Mouse (Mus musculus) lung, embryonic 16.5 days (tissue): ENCODE data around the gene Tcerg1l. TPM values are rescaled to one million over a fixed set of nuclear protein-coding genes. Genes with fewer than 3 reads are reported as not detected.
A peak's percentile ranks its signal among the peaks of the same experiment; 100 is the strongest.

Experiments used
- ATAC-seq: fragments of 200-750 bp; cut with Nextera tagmentation; 2 replicates; pipeline ENCODE4 v1.8.0; 2017; ENCODE audit warnings: low read depth, mild to moderate bottlenecking, moderate library complexity
- H3K27ac ChIP-seq: fragments of 300-500 bp; sonication (generic); 2 replicates; pipeline ENCODE4 v1.5.1; 2014; ENCODE audit warnings: mild to moderate bottlenecking, control low read depth, low read length
- H3K27me3 ChIP-seq: fragments of 300-500 bp; sonication (generic); 2 replicates; pipeline ENCODE4 v1.6.1; 2014; ENCODE audit warnings: low read depth, low read length, mixed read lengths; ENCODE audit not compliant: control insufficient read depth, insufficient read depth
- H3K36me3 ChIP-seq: fragments of 300-500 bp; sonication (generic); 2 replicates; pipeline ENCODE4 v1.6.1; 2014; ENCODE audit warnings: low read length; ENCODE audit not compliant: control insufficient read depth, insufficient read depth
- H3K4me1 ChIP-seq: fragments of 300-500 bp; sonication (generic); replicated peaks from 2 replicates; pipeline ENCODE4 v1.6.1; 2014; ENCODE audit warnings: low read length, mixed read lengths; ENCODE audit not compliant: control insufficient read depth, insufficient read depth
- H3K4me2 ChIP-seq: fragments of 300-500 bp; sonication (generic); 2 replicates; pipeline ENCODE4 v1.6.1; 2014; ENCODE audit warnings: low read depth, low read length, control low read depth
- H3K4me3 ChIP-seq: fragments of 300-500 bp; sonication (generic); 2 replicates; pipeline ENCODE4 v1.5.1; 2014; ENCODE audit warnings: mild to moderate bottlenecking, low read length, control low read depth
- H3K9ac ChIP-seq: fragments of 300-500 bp; sonication (generic); 2 replicates; pipeline ENCODE4 v1.6.1; 2014; ENCODE audit warnings: low read length, control low read depth
- H3K9me3 ChIP-seq: fragments of 300-500 bp; sonication (generic); 2 replicates; pipeline ENCODE4 v1.6.1; 2016; ENCODE audit warnings: low read length; ENCODE audit not compliant: control insufficient read depth
- WGBS: fragments of 180-500 bp; shearing (Covaris S2); extraction: QIAGEN DNeasy Blood & Tissue Kit; methylation state at CpG from one replicate; pipeline ENCODE4 v1.1.7; 2014; 5-methylcytosine and 5-hydroxymethylcytosine counted together
- polyA plus RNA-seq: library from polyadenylated mRNA; unstranded; fragments of >200 nt; fragmentation: Nextera tagmentation; extraction: Ambion mirVana; gene quantifications from 2 replicates; pipeline ENCODE4 v1.2.1, GENCODE M21; 2015

The Tcerg1l gene
- polyA plus RNA-seq, 1 experiment from 2014 or later = 0.41 TPM

DNA sequence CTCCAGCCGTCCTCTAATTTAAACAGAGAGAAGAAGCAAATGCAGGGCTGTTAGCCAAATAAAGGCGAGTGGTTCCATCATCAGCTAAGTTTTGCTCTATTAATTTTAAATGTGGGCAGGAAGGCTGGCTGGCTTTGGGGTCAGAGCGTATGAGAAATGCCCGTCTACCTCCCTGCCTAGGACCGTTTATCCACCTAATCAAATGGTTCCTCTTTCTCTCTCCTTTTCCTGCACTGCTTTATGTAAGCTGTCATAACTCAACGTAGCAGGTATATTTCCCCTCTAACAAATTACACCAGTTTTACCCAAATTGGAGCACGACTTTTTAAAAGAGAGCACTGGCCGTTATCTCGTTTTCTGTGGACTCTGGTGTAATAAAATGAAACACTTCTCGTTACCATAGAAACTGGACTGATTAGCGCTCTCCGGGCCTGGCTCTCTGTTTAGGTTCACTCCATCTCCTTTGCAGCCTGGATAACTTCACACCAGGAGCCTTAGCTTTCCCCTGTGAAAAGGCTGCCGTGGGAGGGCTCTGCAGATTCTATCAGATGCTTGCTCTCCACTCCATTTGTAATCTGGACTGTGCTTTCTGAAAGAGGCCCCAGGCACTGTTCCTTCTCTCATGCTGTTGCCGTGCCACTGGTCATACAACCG is 182.2 kb downstream of the Tcerg1l start:
- 27% methylated on average over 15 of the region's 15 CpGs for WGBS
- Histone ChIP-seq H3K27ac (no peak overlapping the region), H3K27me3 (no peaks in the 10 kb centered on the region), H3K4me3 (no peak overlapping the region), H3K4me1 (no peaks in the 10 kb centered on the region; the same call in 1 of the 2 replicates), H3K4me2 (no peak overlapping the region), H3K9me3 (no peaks in the 10 kb centered on the region), H3K9ac (no peak overlapping the region), H3K36me3 (no peaks in the 10 kb centered on the region)
- peak; percentile 15; the same call in 1 of the 2 replicates for ATAC-seq

DNA sequence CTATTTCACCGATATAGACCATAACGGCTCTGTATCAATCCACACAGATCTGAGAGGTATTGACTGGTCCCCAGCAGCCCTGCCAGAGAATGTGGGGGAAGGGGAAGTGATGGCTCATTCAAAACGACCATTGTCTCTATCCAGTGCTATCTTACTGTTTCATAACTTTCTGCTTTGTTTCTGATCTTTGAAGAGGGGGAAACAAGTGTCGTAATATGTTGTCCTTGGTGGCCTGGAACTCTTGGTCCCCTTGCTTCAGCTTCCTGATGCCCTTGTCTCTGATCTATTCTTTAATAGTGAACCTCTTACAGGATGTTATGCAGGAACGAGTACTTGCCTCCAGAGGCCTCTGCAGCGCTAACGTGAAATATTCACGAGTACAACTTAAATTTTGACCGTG is 182.8 kb downstream of the Tcerg1l start:
- Histone ChIP-seq H3K9me3 (no peaks in the 10 kb centered on the region), H3K27me3 (no peaks in the 10 kb centered on the region), H3K4me3 (no peak overlapping the region), H3K4me1 (no peaks in the 10 kb centered on the region; the same call in 1 of the 2 replicates), H3K27ac (no peak overlapping the region), H3K36me3 (no peaks in the 10 kb centered on the region), H3K9ac (no peak overlapping the region), H3K4me2 (no peak overlapping the region)
- 50% methylated on average over 9 of the region's 9 CpGs for WGBS
- ATAC-seq = no peak

DNA sequence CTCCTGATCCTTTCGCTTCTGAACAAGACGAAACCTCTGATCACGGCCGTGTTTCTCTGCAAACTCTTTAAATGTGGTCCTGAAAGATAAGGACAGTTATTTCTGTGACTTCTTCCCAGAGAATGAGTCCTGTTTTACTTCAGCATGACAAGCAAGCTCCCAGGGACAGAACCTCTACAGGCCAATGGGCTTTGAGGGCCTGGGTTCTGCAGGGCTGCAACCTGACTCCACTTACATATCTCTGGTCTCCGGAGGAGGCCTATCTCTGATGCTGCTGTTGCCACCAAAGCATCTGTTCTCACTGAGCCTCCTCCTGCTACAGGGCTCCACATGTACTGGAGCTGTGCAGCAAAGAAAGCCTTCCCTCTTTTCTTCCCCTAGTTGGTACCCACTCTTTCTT is 187.8 kb downstream of the Tcerg1l start:
- no peak overlapping the region for H3K9ac ChIP-seq
- 32% methylated on average over 5 of the region's 5 CpGs for WGBS
- no peaks in the 10 kb centered on the region for H3K36me3 ChIP-seq
- no peak overlapping the region for H3K4me3 ChIP-seq
- ATAC-seq = no peak
- no peaks in the 10 kb centered on the region for H3K27me3 ChIP-seq
- no peak overlapping the region for H3K4me2 ChIP-seq
- H3K4me1 ChIP-seq = no peaks in the 10 kb centered on the region
- H3K27ac ChIP-seq = no peak overlapping the region
- no peaks in the 10 kb centered on the region for H3K9me3 ChIP-seq

DNA sequence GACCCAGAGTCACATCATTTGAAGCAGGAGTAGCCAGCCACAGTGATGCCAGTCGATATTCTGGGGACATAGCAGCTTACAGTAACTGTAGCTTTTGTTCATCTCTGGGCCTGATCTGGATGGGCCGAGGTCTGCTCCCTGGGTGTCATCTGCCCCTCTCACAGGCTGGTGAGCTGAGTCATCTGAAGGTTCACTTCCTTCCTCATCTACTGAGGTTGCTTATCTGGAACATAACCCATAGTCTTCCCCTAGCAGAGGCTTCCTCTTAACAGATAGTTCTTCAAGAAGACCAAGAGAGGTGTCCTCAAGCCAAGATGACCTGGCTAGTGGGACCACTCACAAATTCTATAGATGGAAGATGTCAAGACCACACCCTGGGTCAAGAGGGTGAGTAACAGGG is 192.4 kb downstream of the Tcerg1l start:
- no peak for ATAC-seq
- 74% methylated on average over 2 of the region's 2 CpGs for WGBS
- Histone ChIP-seq H3K4me2 (no peak overlapping the region), H3K27ac (no peak overlapping the region), H3K9me3 (no peaks in the 10 kb centered on the region), H3K4me3 (no peak overlapping the region), H3K36me3 (no peaks in the 10 kb centered on the region), H3K27me3 (no peaks in the 10 kb centered on the region), H3K9ac (no peak overlapping the region), H3K4me1 (no peaks in the 10 kb centered on the region)

DNA sequence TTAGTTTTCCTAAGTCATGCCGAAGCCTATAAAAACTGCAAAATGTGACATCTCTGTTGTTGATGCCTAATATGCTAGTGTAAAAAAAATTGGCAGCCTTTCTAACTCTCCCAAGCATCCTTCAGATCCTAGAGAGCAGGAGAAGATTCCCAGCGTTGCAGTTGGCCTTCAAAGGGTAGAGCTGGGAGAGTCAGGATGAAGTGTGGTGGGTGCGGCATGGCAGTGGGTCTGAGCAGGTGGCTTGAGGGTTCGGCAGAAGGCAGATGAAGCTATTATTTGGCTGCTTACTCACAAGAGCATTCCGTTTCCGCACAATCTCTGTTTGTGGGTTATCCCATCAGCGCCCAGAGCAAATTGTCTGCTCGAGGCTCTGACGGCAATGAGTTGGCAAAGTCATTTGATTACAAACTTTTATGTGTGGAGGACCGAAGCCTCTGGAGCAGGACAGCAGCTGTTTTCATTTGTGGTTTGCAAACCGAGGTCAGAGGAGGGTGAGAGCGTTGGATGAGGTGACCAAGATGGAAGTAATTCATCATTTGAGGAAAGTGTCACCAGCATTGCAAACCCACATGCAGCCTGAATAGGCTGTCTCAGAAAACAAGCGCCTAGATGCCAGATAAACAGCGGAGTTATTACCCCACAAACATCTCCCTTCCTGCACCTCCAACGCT is 195.2 kb downstream of the Tcerg1l start:
- H3K9ac ChIP-seq = no peak overlapping the region
- WGBS = 48% methylated on average over 15 of the region's 15 CpGs
- no peaks in the 10 kb centered on the region for H3K27me3 ChIP-seq
- no peaks in the 10 kb centered on the region for H3K4me1 ChIP-seq
- no peak overlapping the region for H3K27ac ChIP-seq
- no peak overlapping the region for H3K4me2 ChIP-seq
- no peaks in the 10 kb centered on the region for H3K9me3 ChIP-seq
- no peak overlapping the region for H3K4me3 ChIP-seq
- H3K36me3 ChIP-seq = no peaks in the 10 kb centered on the region
- ATAC-seq = peak; percentile 28; the same call in 1 of the 2 replicates

DNA sequence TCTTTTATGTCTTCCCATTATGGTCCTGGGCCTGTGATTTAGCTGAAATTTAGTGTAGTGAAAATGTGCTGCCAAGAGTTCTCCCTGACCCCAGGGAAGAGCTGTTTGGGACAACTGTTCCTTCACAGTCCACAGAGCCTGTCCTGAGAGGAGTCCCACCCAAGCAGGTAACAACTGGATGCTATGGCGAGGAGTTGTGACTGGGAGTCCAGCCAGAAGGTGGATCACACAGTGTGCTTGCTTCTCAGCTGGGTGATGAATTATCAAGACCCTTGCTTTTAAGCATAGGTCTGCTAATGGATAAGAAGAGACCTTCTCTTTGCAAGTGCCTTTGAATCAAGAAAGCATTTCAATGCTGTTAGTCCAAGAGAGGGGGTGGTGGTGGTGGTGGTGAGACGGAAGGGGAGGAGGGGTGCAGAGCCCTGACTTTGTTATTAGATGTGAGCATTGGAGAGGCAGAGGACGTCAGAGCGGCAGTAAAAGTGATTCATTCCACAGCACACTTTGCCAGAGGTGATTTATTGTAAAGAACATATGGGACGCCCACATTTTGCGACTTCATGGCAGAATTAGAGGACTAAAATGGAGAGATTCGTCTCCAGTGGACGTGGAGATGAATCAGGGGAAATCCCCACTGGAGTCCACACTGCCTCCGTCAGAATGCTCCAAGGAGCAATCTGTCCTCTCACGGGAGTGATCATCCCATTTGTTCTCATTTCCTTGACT is 198.0 kb downstream of the Tcerg1l start:
- Histone ChIP-seq H3K9ac (no peak overlapping the region), H3K4me1 (no peaks in the 10 kb centered on the region), H3K27ac (no peak overlapping the region), H3K9me3 (no peaks in the 10 kb centered on the region), H3K36me3 (no peaks in the 10 kb centered on the region), H3K4me2 (no peak overlapping the region), H3K27me3 (no peaks in the 10 kb centered on the region), H3K4me3 (no peak overlapping the region)
- WGBS = 47% methylated on average over 10 of the region's 10 CpGs
- ATAC-seq = no peak

DNA sequence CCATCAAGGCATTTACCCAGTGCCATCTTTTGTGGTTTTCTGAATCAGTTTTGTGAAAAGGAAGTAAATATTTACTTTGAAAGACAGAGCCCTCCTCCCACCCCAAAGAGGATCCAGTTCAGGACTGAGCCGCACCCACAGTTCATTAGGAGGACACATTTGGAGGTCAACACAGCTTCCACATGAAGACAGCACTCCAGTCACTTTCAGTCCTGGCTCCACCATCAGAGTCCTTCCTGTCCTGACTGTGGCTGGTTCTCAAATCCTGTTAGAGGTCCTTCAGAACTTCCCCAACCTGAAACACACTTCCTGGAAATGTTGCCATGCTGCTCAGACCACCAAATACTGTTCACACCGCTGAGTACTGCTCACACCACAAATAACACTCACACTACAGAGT is 201.4 kb downstream of the Tcerg1l start:
- no peaks in the 10 kb centered on the region for H3K9me3 ChIP-seq
- no peaks in the 10 kb centered on the region for H3K4me1 ChIP-seq
- no peak overlapping the region for H3K4me3 ChIP-seq
- H3K9ac ChIP-seq = no peak overlapping the region
- H3K36me3 ChIP-seq = no peaks in the 10 kb centered on the region
- no peak for ATAC-seq
- H3K4me2 ChIP-seq = no peak overlapping the region
- H3K27ac ChIP-seq = no peak overlapping the region
- no peaks in the 10 kb centered on the region for H3K27me3 ChIP-seq
- 40% methylated on average over 2 of the region's 2 CpGs for WGBS

DNA sequence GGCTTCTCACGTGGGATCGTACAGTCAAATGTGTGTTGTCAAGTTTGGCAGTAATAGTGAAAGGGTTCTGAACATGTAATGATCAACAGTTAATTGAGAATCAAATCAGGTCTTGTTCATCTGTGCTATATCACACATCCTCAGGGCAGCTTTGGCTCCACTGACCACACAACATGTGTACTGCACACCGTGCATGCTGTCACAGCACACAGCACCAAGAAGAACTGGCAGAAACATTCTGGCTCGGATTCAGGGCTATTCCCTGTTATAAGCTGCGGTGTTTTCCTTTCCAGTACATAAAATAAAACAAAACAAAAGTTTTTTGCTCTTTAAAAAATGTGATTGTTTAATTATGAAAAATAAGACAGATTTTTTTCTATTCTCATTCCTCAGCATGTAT is 213.3 kb downstream of the Tcerg1l start:
- no peaks in the 10 kb centered on the region for H3K4me1 ChIP-seq
- WGBS = 69% methylated on average over 5 of the region's 5 CpGs
- H3K36me3 ChIP-seq = no peaks in the 10 kb centered on the region
- H3K9ac ChIP-seq = no peak overlapping the region
- H3K27me3 ChIP-seq = no peaks in the 10 kb centered on the region
- no peaks in the 10 kb centered on the region for H3K9me3 ChIP-seq
- no peak for ATAC-seq
- no peak overlapping the region for H3K27ac ChIP-seq
- no peak overlapping the region for H3K4me2 ChIP-seq
- H3K4me3 ChIP-seq = no peak overlapping the region

DNA sequence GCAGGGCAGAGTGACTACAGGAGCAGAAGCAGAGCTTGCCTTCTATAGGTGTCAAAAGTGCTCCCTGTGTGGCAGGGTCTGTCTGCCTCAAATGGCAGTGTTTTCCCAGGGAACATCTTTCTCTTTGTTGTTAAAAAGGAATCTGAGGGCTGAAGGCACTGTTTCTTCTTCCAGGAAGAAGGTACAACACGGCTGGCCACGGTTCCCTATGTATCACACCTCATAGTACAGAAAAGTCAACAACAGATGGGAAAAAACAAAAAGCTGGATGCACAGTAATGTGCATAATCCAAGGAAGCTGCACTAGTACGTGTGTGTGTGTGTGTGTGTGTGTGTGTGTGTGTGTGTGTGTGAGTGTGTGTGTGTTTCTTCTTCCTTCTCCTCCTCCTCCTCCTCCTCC is 215.3 kb downstream of the Tcerg1l start:
- Histone ChIP-seq H3K4me1 (no peaks in the 10 kb centered on the region), H3K9ac (no peak overlapping the region), H3K9me3 (no peaks in the 10 kb centered on the region), H3K4me3 (no peak overlapping the region), H3K36me3 (no peaks in the 10 kb centered on the region), H3K4me2 (no peak overlapping the region), H3K27me3 (no peaks in the 10 kb centered on the region), H3K27ac (no peak overlapping the region)
- no peak for ATAC-seq
- whole genome bisulfite sequencing = 36% methylated on average over 3 of the region's 3 CpGs
